8 mouse cellular contexts compared by ENCODE assay signal in the genomic region with DNA sequence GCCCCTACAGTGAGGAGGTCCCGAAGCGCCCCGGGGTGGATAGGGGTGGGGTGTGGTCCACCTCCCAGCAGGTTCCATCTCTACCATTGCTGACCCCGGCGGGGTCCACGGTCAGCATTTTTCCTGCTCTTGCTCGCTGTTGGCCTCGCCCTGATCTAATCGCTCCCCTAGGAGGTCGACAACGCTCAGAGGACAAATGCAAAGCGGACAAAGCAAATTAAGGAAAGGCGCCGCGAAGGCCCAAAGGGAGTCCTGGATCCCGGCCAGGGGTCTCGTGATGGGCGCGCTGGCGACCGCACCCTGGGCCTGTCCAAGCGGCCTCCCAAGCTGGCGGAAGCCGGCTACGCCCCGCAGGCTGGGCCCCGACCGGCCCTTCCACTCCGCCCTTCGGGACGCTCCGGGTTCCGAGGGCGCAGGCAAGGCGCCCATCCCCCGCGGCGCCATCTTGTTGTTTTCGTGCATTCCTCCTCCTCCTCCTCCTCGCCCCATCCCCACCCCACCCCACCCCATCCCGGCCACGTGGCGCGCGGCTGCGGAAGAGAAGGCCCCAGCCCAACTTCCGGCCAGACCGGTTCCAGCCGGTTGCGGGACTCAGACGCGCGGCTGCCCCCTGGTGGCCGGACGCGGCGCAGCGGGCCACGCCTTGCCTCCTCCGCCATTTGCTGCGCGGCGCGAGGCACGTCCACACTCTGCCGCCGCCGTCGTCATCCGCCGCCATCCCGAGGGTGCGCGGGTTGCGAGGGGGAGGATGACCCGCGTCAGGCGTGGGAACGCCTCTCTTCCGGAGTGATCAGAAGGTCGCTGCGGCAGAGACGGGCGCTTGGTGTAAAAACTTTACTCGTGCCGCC.
DNase-seq lines count a peak whose midpoint lies in the region; ATAC-seq and TF ChIP-seq lines count a peak whose summit lies in the region.

No protein-coding gene starts in this region.

- H3K4me3 ChIP-seq in cerebellum, adult 2 months (replicated peaks; ENCODE audit: insufficient read depth, low read depth, low read length) = peak overlapping the region; percentile 85
- peak overlapping the region; percentile 72 for H3K4me3 ChIP-seq in forebrain, postnatal 0 days (ENCODE audit: low read depth, low read length)
- H3K4me3 ChIP-seq in lung, embryonic 14.5 days (ENCODE audit: low read depth, low read length) = peak overlapping the region; percentile 70

- peak; percentile 82; the same call in 1 of the 2 replicates for TF ChIP-seq POLR2A in cerebellum, adult 2 months (IDR thresholded peaks at IDR 0.05; ENCODE audit: borderline replicate concordance, insufficient read depth, low read length)

- peak overlapping the region; percentile 100 for H3K27ac ChIP-seq in cerebellum, adult 2 months (ENCODE audit: insufficient read depth, low read length)
- peak overlapping the region; percentile 100 for H3K27ac ChIP-seq in forebrain, postnatal 0 days (ENCODE audit: low read depth, low read length)
- H3K27ac ChIP-seq in lung, embryonic 14.5 days (ENCODE audit: low read depth) = peak overlapping the region; percentile 100

- H3K36me3 ChIP-seq in forebrain, postnatal 0 days (ENCODE audit: insufficient read depth) = no peaks in the 10 kb centered on the region
- no peaks in the 10 kb centered on the region for H3K36me3 ChIP-seq in lung, embryonic 14.5 days (ENCODE audit: insufficient read depth)

- peak; percentile 82 for DNase-seq in MEL-GATA-1-ER (ENCODE audit: extremely low read depth, low read depth)
- DNase-seq in cerebellum, adult 2 months = peak; percentile 98 to 100
- peak; percentile 100 for DNase-seq in forebrain, postnatal 0 days
- DNase-seq in heart, postnatal 4 days = peak; percentile 100
- peak; percentile 95 to 99 for DNase-seq in layer of hippocampus, adult 8-10 months (ENCODE audit: low spot score in 2 of 2)
- peak; percentile 99 for DNase-seq in lung, embryonic 14.5 days
- peak; percentile 96 for DNase-seq in testis, postnatal 14 days (ENCODE audit: low spot score)

- ATAC-seq in forebrain, postnatal 0 days = peak; percentile 93
- peak; percentile 96 for ATAC-seq in lung, embryonic 14.5 days (ENCODE audit: insufficient read depth)
- ATAC-seq in neutrophil, adult 5-6 weeks (ENCODE audit: extremely low read depth, insufficient number of reproducible peaks, low FRiP score, poor library complexity, severe bottlenecking) = peak; percentile 84

- H3K4me1 ChIP-seq in cerebellum, adult 2 months (ENCODE audit: control insufficient read depth, insufficient read depth, low read length) = no peaks in the 10 kb centered on the region; the same call in 1 of the 2 replicates
- H3K4me1 ChIP-seq in forebrain, postnatal 0 days (ENCODE audit: insufficient read depth) = peaks cover 26% of the 10 kb centered on the region
- H3K4me1 ChIP-seq in lung, embryonic 14.5 days (ENCODE audit: insufficient read depth) = peaks cover 15% of the 10 kb centered on the region

- WGBS in cerebellum, adult 2 months = under 1% methylated on average over 83 of the region's 86 CpGs
- 2% methylated on average over 85 of the region's 86 CpGs for WGBS in forebrain, postnatal 0 days
- WGBS in lung, embryonic 14.5 days = under 1% methylated on average over 80 of the region's 86 CpGs

- H3K9ac ChIP-seq in forebrain, postnatal 0 days = peak overlapping the region; percentile 100
- peak overlapping the region; percentile 97 for H3K9ac ChIP-seq in lung, embryonic 14.5 days

- TF ChIP-seq CTCF in cerebellum, adult 2 months (IDR thresholded peaks at IDR 0.05; ENCODE audit: borderline replicate concordance, insufficient read depth, low read depth, low read length) = peak; percentile 81
- peak; percentile 100 for TF ChIP-seq CTCF in forebrain, postnatal 0 days (IDR thresholded peaks at IDR 0.05; ENCODE audit: low read depth)
- TF ChIP-seq CTCF in lung, embryonic 14.5 days (IDR thresholded peaks at IDR 0.05; ENCODE audit: low read depth) = peak; percentile 70

- H3K27me3 ChIP-seq in cerebellum, adult 2 months (ENCODE audit: control insufficient read depth, insufficient read depth, low read length) = no peaks in the 10 kb centered on the region
- H3K27me3 ChIP-seq in forebrain, postnatal 0 days (ENCODE audit: insufficient read depth, low read length) = no peaks in the 10 kb centered on the region
- no peaks in the 10 kb centered on the region for H3K27me3 ChIP-seq in lung, embryonic 14.5 days (ENCODE audit: insufficient read depth, low read length)

- H3K9me3 ChIP-seq in forebrain, postnatal 0 days (ENCODE audit: low read length) = no peaks in the 10 kb centered on the region
- H3K9me3 ChIP-seq in lung, embryonic 14.5 days (ENCODE audit: low read depth, low read length) = no peaks in the 10 kb centered on the region

- H3K4me2 ChIP-seq in forebrain, postnatal 0 days (ENCODE audit: low read depth) = peak overlapping the region; percentile 97
- H3K4me2 ChIP-seq in lung, embryonic 14.5 days = peak overlapping the region; percentile 95

Comparison
In these comparisons a context has a peak if more than half of its experiments do, and no peak if none do; other contexts are left out.
1. Peak in every context shown above with its lines: DNase-seq, ATAC-seq, H3K4me3 ChIP-seq and H3K27ac ChIP-seq.